Mouse (Mus musculus) limb, embryonic 13.5 days (tissue): ENCODE data around the gene Gcnt7. TPM values are rescaled to one million over a fixed set of nuclear protein-coding genes. Genes with fewer than 3 reads are reported as not detected.

Experiments used
- polyA plus RNA-seq: library from polyadenylated mRNA; unstranded; fragments of >200 nt; fragmentation: Nextera tagmentation; extraction: Ambion mirVana; gene quantifications from 2 replicates; pipeline ENCODE4 v1.2.1, GENCODE M21; 2015

Gene Gcnt7
- polyA plus RNA-seq, 1 experiment from 2014 or later, result 2.2 TPM

Other genes starting within 250 kb of the Gcnt7 start
- gene Mc3r, start 210.1 kb downstream of the Gcnt7 start, polyA plus RNA-seq, result 0.14 TPM in 2 replicates
- 19.0 and 20.3 TPM in 2 replicates for gene Fam210b, start 113.0 kb downstream of the Gcnt7 start, polyA plus RNA-seq
- gene Aurka, start 88.1 kb downstream of the Gcnt7 start, polyA plus RNA-seq, result 110 and 114 TPM in 2 replicates
- gene Cstf1, start 87.9 kb downstream of the Gcnt7 start, polyA plus RNA-seq, result 39.4 and 39.5 TPM in 2 replicates
- 0.23 and 0.37 TPM in 2 replicates for gene Cass4, start 64.8 kb downstream of the Gcnt7 start, polyA plus RNA-seq
- 69.1 and 71.3 TPM in 2 replicates for gene Rtf2, start 18.0 kb downstream of the Gcnt7 start, polyA plus RNA-seq
- gene Fam209, start 13.9 kb upstream of the Gcnt7 start, polyA plus RNA-seq, result 0.22 and 0.49 TPM in 2 replicates
- gene Tfap2c, start 91.0 kb upstream of the Gcnt7 start, polyA plus RNA-seq, result 4.0 and 4.9 TPM in 2 replicates